ENCODE assay signal across 29 mouse cellular contexts in genomic region chr1:171770996-171771395, GRCm38 (mm10). TPM values are rescaled to one million over a fixed set of nuclear protein-coding genes. Genes with fewer than 3 reads are reported as not detected.
A peak's percentile ranks its signal among the peaks of the same experiment; 100 is the strongest.
DNase-seq lines count a peak whose midpoint lies in the region; ATAC-seq and TF ChIP-seq lines count a peak whose summit lies in the region.
"Had no signal": no experiment of that assay in that cellular context is flagged by ENCODE, and none has a peak within 500 bp of the region (broad histone marks: within the 10 kb centered on the region; RNA-seq: fewer than 3 reads in every experiment).

No protein-coding gene starts in this region.

- in situ Hi-C loops in CH12.LX (cut with MboI; ENCODE audit: low pct_ligation_motif_present, low pct_unique_long_range_greater_than_20kb, low sequenced_read_pairs), result no loop called here

- H3K4me2 ChIP-seq in CH12.LX (ENCODE audit: insufficient read depth, low read depth, poor library complexity, severe bottlenecking), result peak overlapping the region; percentile 24; the same call in 1 of the 2 replicates
- H3K4me2 ChIP-seq: embryonic facial prominence, embryonic 12.5 days; embryonic facial prominence, embryonic 15.5 days; heart, embryonic 13.5 days; hindbrain, embryonic 14.5 days had no signal

- no peak for TF ChIP-seq EP300 in CH12.LX (IDR thresholded peaks at IDR 0.05; ENCODE audit: low read length)

- no peak overlapping the region for H3K27ac ChIP-seq in CH12.LX (ENCODE audit: insufficient read depth, low read depth)
- H3K27ac ChIP-seq: embryonic facial prominence, embryonic 12.5 days; embryonic facial prominence, embryonic 15.5 days; heart, adult 2 months; heart, embryonic 10.5 days; heart, embryonic 13.5 days; hindbrain, embryonic 14.5 days; hindbrain, postnatal 0 days had no signal

- TF ChIP-seq POLR2A in CH12.LX (IDR thresholded peaks at IDR 0.05; ENCODE audit: low read depth, low read length), result no peak

- TF ChIP-seq RAD21 in CH12.LX (IDR thresholded peaks at IDR 0.05; ENCODE audit: low read depth, low read length), result no peak

- peaks cover 78% of the 10 kb centered on the region for H3K36me3 ChIP-seq in megakaryocyte, embryonic 14.5 days (replicated peaks; ENCODE audit: low read length)
- H3K36me3 ChIP-seq in CH12.LX (replicated peaks in 1 of 2; ENCODE audit: control insufficient read depth in 1 of 2, insufficient read depth in 1 of 2, low read length in 1 of 2), result no peaks in the 10 kb centered on the region
- H3K36me3 ChIP-seq: embryonic facial prominence, embryonic 12.5 days; embryonic facial prominence, embryonic 15.5 days; G1E; heart, embryonic 10.5 days; heart, embryonic 13.5 days had no signal

- TF ChIP-seq CTCF in CH12.LX (conservative IDR thresholded peaks at IDR 0.05 in 1 of 2, IDR thresholded peaks at IDR 0.05 in 1 of 2; ENCODE audit: low read depth in 2 of 2, low read length in 2 of 2), result no peak

- dilution Hi-C loops in CH12.LX (cut with MboI; ENCODE audit: extremely low pct_ligation_motif_present, extremely low pct_unique_long_range_greater_than_20kb, low sequenced_read_pairs), result no loop called here

- no peak for ATAC-seq in megakaryocyte, adult 5-6 weeks (ENCODE audit: poor library complexity, severe bottlenecking)
- ATAC-seq: forebrain, embryonic 14.5 days; forebrain, postnatal 0 days; hindbrain, postnatal 0 days; intestine, embryonic 16.5 days; Patski had no signal

- no peaks in the 10 kb centered on the region for H3K27me3 ChIP-seq in megakaryocyte, embryonic 14.5 days (replicated peaks)
- H3K27me3 ChIP-seq in CH12.LX (replicated peaks), result no peaks in the 10 kb centered on the region
- H3K27me3 ChIP-seq: embryonic facial prominence, embryonic 12.5 days; embryonic facial prominence, embryonic 15.5 days; heart, embryonic 13.5 days; Patski had no signal

- no peaks in the 10 kb centered on the region for H3K9me3 ChIP-seq in megakaryocyte, embryonic 14.5 days
- H3K9me3 ChIP-seq in CH12.LX (replicated peaks; ENCODE audit: low read length), result no peaks in the 10 kb centered on the region
- H3K9me3 ChIP-seq: embryonic facial prominence, embryonic 12.5 days; embryonic facial prominence, embryonic 15.5 days; heart, embryonic 10.5 days; heart, embryonic 13.5 days had no signal

- H3K79me2 ChIP-seq in CH12.LX (replicated peaks; ENCODE audit: control insufficient read depth, extremely low read depth, insufficient read depth, poor library complexity, severe bottlenecking), result no peaks in the 10 kb centered on the region

- peak overlapping the region; percentile 88 for H3K4me3 ChIP-seq in megakaryocyte, embryonic 14.5 days (replicated peaks)
- no peak overlapping the region for H3K4me3 ChIP-seq in CH12.LX (replicated peaks in 1 of 3; ENCODE audit: low read depth in 2 of 3, low read length in 2 of 3, poor library complexity in 1 of 3)
- H3K4me3 ChIP-seq: embryonic facial prominence, embryonic 12.5 days; embryonic facial prominence, embryonic 15.5 days; heart, adult 2 months; heart, embryonic 10.5 days; heart, embryonic 13.5 days had no signal

- peaks cover 63% of the 10 kb centered on the region for H3K4me1 ChIP-seq in megakaryocyte, embryonic 14.5 days
- H3K4me1 ChIP-seq in CH12.LX (ENCODE audit: control insufficient read depth in 1 of 2, insufficient read depth in 2 of 2), result peaks cover 0 to 29% of the 10 kb centered on the region in 2 experiments; a peak in 3 of 4 replicates
- H3K4me1 ChIP-seq: embryonic facial prominence, embryonic 12.5 days; embryonic facial prominence, embryonic 15.5 days; heart, embryonic 10.5 days had no signal

- DNase-seq in CD4-positive helper T cell, adult 2 months (ENCODE audit: low read depth, low spot score), result peak; percentile 63
- no peak for DNase-seq in CH12.LX (ENCODE audit: extremely low read depth)
- peak; percentile 75 for DNase-seq in induced T-regulatory cell, adult 2 months (ENCODE audit: low read depth)
- DNase-seq in frontal cortex, postnatal 36 days (ENCODE audit: low spot score in 2 of 2), result no peak
- no peak for DNase-seq in gastrocnemius, postnatal 10 days
- no peak for DNase-seq in urinary bladder, postnatal 4 days (ENCODE audit: low spot score in 2 of 2)
- DNase-seq: adrenal gland, postnatal 10 days; adrenal gland, postnatal 36 days; cerebellum, adult 18-20 months; cerebellum, adult 9-10 months; cerebellum, postnatal 14 days; forebrain, postnatal 0 days; gastrocnemius, postnatal 36 days; heart, adult 2 months; heart, postnatal 14 days; heart, postnatal 4 days had no signal

- H3K9ac ChIP-seq in CH12.LX (ENCODE audit: insufficient read depth, low read depth), result no peak overlapping the region
- H3K9ac ChIP-seq: embryonic facial prominence, embryonic 12.5 days; embryonic facial prominence, embryonic 15.5 days; forebrain, postnatal 0 days; heart, embryonic 13.5 days; hindbrain, embryonic 14.5 days had no signal

TF ChIP-seq in CH12.LX, 34 proteins besides CTCF, POLR2A, EP300 and RAD21:
- TF ChIP-seq JUND (conservative IDR thresholded peaks at IDR 0.05; ENCODE audit: low read depth, low read length), result no peak
- no peak for TF ChIP-seq KAT2A (IDR thresholded peaks at IDR 0.05; ENCODE audit: insufficient replicate concordance, low read length)
- no peak for TF ChIP-seq UBTF (IDR thresholded peaks at IDR 0.05; ENCODE audit: low read depth, low read length)
- no peak for TF ChIP-seq ZNF384 (IDR thresholded peaks at IDR 0.05; ENCODE audit: low read depth, low read length)
- no peak for TF ChIP-seq ZC3H11A (IDR thresholded peaks at IDR 0.05; ENCODE audit: low read depth, low read length)
- no peak for TF ChIP-seq CHD2 (IDR thresholded peaks at IDR 0.05; ENCODE audit: low read length)
- TF ChIP-seq NELFE (IDR thresholded peaks at IDR 0.05; ENCODE audit: low read depth, low read length), result no peak

RNA-seq across cellular contexts. Expression of gene Slamf1, which starts 4.1 kb away (rescaled TPM):
- polyA plus RNA-seq in megakaryocyte, embryonic 14.5 days (2012; ENCODE audit: insufficient read depth, low replicate concordance), result 6.4 and 38.5 TPM in 2 replicates
- not detected in 2 replicates for total RNA-seq in megakaryocyte, adult 5-6 weeks (2015)
- not detected in 2 replicates for total RNA-seq in megakaryocyte, adult 5-6 weeks (2017)
- total RNA-seq in CH12.LX (2012; rRNA removed), result 0.34 and 0.38 TPM in 2 replicates
- 0.72 and 0.81 TPM in 2 replicates for total RNA-seq in CH12.LX (2014; rRNA removed)
- 0.78 and 0.80 TPM in 2 replicates for polyA plus RNA-seq in CH12.LX (2012; ENCODE audit: insufficient read length, low read depth)
- total RNA-seq in gastrocnemius, postnatal 10 days (2021), result under 1 TPM in 1 of 2 experiments, not detected in 1; 0.05 TPM
- total RNA-seq: granulocyte monocyte progenitor cell, adult 5-6 weeks had no signal
- polyA plus RNA-seq: G1E had no signal

Comparison
In these comparisons a context has a peak if more than half of its experiments do, and no peak if none do; other contexts are left out.
1. DNase-seq: peak in CD4-positive helper T cell, adult 2 months (single experiment) and induced T-regulatory cell, adult 2 months (single experiment); none in CH12.LX (single experiment), frontal cortex, postnatal 36 days (0 of 2), gastrocnemius, postnatal 10 days (single experiment) and urinary bladder, postnatal 4 days (0 of 2).